Mouse (Mus musculus) central nervous system, embryonic 18 days (tissue): ENCODE results near the gene Pak6. TPM values are rescaled to one million over a fixed set of nuclear protein-coding genes. Genes with fewer than 3 reads are reported as not detected.

ENCODE experiments used
- polyA plus RNA-seq: library from polyadenylated mRNA; depleted of rRNA; stranded (reverse); fragments of >200 nt; gene quantifications from 2 replicates; pipeline ENCODE4 v1.2.3, GENCODE M21; 2012; rRNA removed

Gene Pak6
- polyA plus RNA-seq, result 46.3 and 57.9 TPM in 2 replicates

DNA sequence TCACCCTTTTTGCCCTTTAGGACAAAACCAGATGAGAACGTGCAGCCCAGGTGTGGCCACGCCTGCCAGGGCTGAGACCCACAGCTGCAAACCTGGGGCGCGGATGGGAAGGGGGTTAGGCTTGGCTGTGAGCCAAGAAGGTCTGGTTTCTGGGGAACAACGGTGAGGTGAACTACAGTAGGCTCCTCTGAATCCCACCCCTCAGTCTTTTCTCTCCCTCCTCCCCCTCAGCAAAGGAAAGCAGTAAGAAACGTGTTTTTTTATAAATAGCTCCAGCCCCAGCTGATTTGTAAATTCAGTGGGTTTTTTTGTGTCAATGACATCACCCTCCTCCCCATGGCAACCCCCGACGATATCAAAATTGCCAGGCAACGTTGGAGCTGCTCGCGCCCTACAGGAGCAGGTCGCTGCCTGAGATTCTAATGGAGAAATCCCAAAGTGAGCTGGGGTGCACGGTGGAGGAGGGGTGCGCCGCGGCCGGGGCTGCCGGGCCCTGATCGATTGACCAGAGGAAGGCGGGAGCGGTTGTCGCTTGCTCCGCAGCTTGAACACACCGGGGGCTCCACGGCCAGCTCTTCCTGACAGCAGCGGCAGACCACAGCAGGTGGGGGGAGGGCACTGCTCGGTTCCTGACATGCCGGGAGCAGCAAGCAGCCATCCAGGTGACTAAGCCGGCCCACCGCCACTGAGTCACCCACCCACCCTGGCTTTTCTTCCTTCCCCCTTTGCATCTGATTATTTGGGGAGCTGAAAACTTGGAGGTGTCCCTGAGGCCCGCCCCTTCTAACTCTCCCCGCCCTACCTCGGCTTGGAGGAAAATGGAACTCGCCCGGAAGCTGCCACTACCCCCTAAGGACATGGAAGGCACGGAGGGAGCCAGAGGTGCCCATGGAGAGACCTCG lies at the start of gene Pak6:
TSS of gene Pak6 (plus strand) at position 402 of the 902 bp plus-strand sequence.

DNA sequence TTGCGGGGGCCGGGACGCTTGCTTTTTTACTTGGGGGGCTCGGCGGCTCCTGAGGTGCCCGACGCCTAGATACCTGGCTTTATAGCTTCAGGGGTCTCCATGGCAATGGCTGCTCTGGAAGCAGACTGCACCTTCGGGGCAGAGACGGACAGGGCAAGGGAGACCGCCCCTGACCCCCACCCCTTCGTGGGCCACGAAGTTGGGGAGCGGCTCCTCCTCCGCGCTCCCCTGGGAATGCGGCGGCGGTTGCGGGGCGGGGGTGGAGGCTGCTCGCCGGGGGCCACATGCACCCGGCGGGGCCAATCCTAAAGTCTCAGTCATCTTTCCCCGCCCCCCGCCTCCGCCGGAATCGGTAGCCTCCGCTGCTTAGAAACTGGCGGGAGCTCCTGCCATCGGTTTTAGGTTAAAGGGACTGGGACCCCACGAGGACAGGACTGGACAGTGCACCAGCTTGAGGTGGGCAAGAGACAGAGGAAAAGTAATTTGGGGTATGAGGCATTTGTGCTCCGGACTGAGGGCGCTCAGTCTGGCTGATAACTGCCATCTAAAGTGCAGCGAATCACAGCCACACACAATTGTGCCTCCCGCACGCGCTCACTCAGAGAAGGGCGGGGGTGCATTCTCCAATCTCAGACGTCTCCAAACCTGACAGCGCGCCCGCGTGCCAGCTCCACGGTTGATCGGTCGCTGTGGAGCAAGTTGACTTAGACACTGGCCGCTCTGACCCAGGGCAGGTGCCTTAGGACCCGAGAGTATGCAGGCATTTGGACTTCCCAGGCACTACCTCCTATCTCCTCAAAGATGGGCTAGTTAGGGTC lies 41.0 kb downstream of the Pak6 start, which contains the start of gene Ankrd63:
TSS of gene Ankrd63 (minus strand) at position 51 of the 818 bp plus-strand sequence.

DNA sequence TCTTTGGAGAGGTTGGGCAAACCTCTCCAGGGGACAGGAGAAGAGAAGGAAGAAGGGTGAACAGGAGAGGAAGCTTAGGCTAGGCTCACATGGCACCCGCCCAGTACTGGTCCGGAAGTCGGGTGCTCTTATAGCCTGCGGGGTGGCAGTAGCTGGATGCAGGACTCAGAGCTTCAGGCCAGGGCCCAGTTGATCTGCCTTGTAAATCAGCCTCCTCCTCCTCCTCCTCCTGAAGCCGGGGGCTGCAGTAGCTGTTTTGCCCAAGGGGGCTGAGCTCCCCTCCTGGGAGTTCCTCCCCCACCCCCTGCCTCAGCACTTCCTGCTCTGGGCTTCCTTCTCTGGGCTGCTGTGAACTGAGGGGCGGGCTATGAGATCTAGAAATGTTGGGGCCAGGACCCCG lies 65.2 kb downstream of the Pak6 start, which contains the start of gene Plcb2:
TSS of gene Plcb2 (minus strand) at position 102 of the 400 bp plus-strand sequence.

DNA sequence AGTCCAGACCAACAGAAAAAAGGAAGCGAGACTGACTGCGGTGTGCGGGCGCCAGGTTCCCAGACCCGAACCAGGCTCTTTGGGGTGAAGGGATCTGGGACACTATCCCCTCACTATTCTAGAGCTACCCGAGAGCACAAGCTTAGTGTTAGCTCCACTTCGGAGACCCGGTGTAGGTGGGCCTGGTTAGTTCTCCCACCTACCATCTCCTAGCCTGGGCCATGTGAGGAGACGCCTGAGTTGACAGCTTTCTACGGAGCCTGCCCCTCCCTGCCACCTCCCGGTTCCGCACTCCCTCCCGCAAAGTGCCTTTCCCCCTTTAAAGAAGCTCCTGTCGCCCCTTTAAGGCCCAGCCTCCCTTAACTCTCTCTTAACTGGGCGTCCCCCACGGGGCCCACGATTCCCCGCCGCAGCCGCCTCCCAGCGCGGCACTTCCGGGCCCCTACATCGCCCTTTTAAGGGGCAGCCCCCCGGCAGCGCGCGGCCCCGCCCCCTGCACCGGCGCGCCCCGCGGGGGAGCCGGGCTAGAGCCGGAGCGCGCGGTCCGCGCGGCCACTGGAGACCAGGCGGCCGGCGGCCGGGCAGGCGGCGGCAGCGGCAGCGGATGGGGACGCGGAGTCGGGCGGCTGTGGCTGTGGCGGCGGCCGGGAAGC lies 82.3 kb downstream of the Pak6 start, which contains the start of gene Inafm2:
TSS of gene Inafm2 (plus strand) at position 527 of the 653 bp plus-strand sequence.

Other genes starting within 250 kb of the Pak6 start
- gene Srp14, start 183.6 kb upstream of the Pak6 start, polyA plus RNA-seq, result 230 and 254 TPM in 2 replicates
- gene Bmf, start 113.6 kb upstream of the Pak6 start, polyA plus RNA-seq, result 4.5 and 5.0 TPM in 2 replicates
- 7.8 and 11.1 TPM in 2 replicates for gene Bub1b, start 65.1 kb upstream of the Pak6 start, polyA plus RNA-seq
- 1.1 and 1.2 TPM in 2 replicates for gene Ankrd63, start 40.7 kb downstream of the Pak6 start, polyA plus RNA-seq
- 1.2 TPM in 2 replicates for gene Plcb2, start 65.1 kb downstream of the Pak6 start, polyA plus RNA-seq
- gene Inafm2, start 82.5 kb downstream of the Pak6 start, polyA plus RNA-seq, result 10.3 and 10.6 TPM in 2 replicates
- 1.6 and 1.8 TPM in 2 replicates for gene Ccdc9b, start 99.4 kb downstream of the Pak6 start, polyA plus RNA-seq
- gene Phgr1, start 109.5 kb downstream of the Pak6 start, polyA plus RNA-seq, result 1.8 TPM in 1 of 2 replicates, not detected in the other
- 98.3 and 98.9 TPM in 2 replicates for gene Disp2, start 116.4 kb downstream of the Pak6 start, polyA plus RNA-seq
- gene Knstrn, start 150.7 kb downstream of the Pak6 start, polyA plus RNA-seq, result 14.1 and 15.7 TPM in 2 replicates
- 51.4 and 54.8 TPM in 2 replicates for gene Ivd, start 198.7 kb downstream of the Pak6 start, polyA plus RNA-seq
- gene Bahd1, start 237.1 kb downstream of the Pak6 start, polyA plus RNA-seq, result 15.9 and 19.6 TPM in 2 replicates